Mouse (Mus musculus) heart, postnatal 0 days (tissue): Measurements from ENCODE around the gene Osbpl8.

Source experiments
- CTCF ChIP-seq: IDR thresholded peaks from 2 replicates; pipeline ENCODE4 v1.5.1; 2016; ENCODE audit warnings: antibody characterized with exemption, control low read depth, low read depth
- EP300 ChIP-seq: IDR thresholded peaks from 2 replicates; pipeline ENCODE4 v1.6.1; 2016; ENCODE audit warnings: antibody characterized with exemption, low read depth

DNA sequence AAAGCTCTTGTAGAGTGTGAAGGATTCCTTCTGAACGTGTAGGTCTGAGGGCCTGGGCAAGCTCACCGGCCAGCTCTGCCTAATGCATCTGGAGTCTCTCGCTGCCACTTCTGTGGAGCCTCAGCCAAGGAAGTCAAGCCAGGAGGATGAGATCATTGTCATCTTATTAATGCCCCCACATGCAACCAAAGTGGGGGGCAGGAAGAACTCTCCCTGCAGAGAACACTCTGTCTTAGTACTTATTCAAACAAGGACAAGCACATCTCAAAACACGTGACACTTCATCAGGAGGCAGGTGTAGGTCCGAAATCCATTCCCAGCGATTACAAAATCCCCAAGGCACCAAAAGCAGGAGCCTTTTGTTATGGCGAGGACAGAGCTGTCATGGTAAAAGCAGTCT, 177.2 kb downstream of the Osbpl8 start:
- TF ChIP-seq CTCF (no peak), EP300 (no peak)
